In genomic region chr5:32155927-32156326, GRCm38 (mm10) we compare ENCODE assay signal across 16 mouse cellular contexts. TPM values are rescaled to one million over a fixed set of nuclear protein-coding genes. Genes with fewer than 3 reads are reported as not detected.
DNase-seq lines count a peak whose midpoint lies in the region; ATAC-seq and TF ChIP-seq lines count a peak whose summit lies in the region.
"Had no signal": no experiment of that assay in that cellular context is flagged by ENCODE, and none has a peak within 500 bp of the region (broad histone marks: within the 10 kb centered on the region; RNA-seq: fewer than 3 reads in every experiment).

No protein-coding gene starts in this region.

- H3K27ac ChIP-seq in heart, adult 2 months, result peak overlapping the region; percentile 74
- H3K27ac ChIP-seq in CH12.LX (ENCODE audit: insufficient read depth, low read depth), result no peak overlapping the region
- H3K27ac ChIP-seq in brown adipose tissue, adult 24 weeks (replicated peaks; ENCODE audit: low read depth, low read length), result peak overlapping the region; percentile 52; the same call in 1 of the 2 replicates
- peak overlapping the region; percentile 24; the same call in 1 of the 2 replicates for H3K27ac ChIP-seq in stomach, postnatal 0 days (replicated peaks)
- H3K27ac ChIP-seq: embryonic facial prominence, embryonic 10.5 days; forebrain, embryonic 10.5 days; hindbrain, embryonic 15.5 days had no signal

- ATAC-seq in stomach, postnatal 0 days (ENCODE audit: low FRiP score, low TSS enrichment), result no peak
- ATAC-seq: forebrain, embryonic 14.5 days; intestine, embryonic 16.5 days had no signal

- dilution Hi-C loops in CH12.LX (cut with MboI; ENCODE audit: extremely low pct_ligation_motif_present, extremely low pct_unique_long_range_greater_than_20kb, low sequenced_read_pairs), result no loop called here

- no peaks in the 10 kb centered on the region for H3K79me2 ChIP-seq in heart, adult 2 months (replicated peaks; ENCODE audit: control insufficient read depth, insufficient read depth, low read length)
- H3K79me2 ChIP-seq in CH12.LX (replicated peaks; ENCODE audit: control insufficient read depth, extremely low read depth, insufficient read depth, poor library complexity, severe bottlenecking), result no peaks in the 10 kb centered on the region

- no peak for TF ChIP-seq POLR2A in heart, adult 2 months (IDR thresholded peaks at IDR 0.05; ENCODE audit: insufficient read depth, low read depth, low read length)
- no peak for TF ChIP-seq POLR2A in CH12.LX (IDR thresholded peaks at IDR 0.05; ENCODE audit: low read depth, low read length)

- H3K36me3 ChIP-seq in heart, adult 2 months (ENCODE audit: control insufficient read depth, insufficient read depth, low read length), result peaks cover 2% of the 10 kb centered on the region; the same call in 1 of the 2 replicates
- peaks cover 0 to 8% of the 10 kb centered on the region in 2 experiments for H3K36me3 ChIP-seq in CH12.LX (replicated peaks in 1 of 2; ENCODE audit: control insufficient read depth in 1 of 2, insufficient read depth in 1 of 2, low read length in 1 of 2)
- peaks cover 51% of the 10 kb centered on the region for H3K36me3 ChIP-seq in stomach, postnatal 0 days (ENCODE audit: control insufficient read depth, insufficient read depth, low read length)
- H3K36me3 ChIP-seq: forebrain, embryonic 10.5 days; hindbrain, embryonic 15.5 days had no signal

- peaks cover 13% of the 10 kb centered on the region for H3K4me1 ChIP-seq in heart, adult 2 months (ENCODE audit: control insufficient read depth, insufficient read depth, low read length)
- no peaks in the 10 kb centered on the region for H3K4me1 ChIP-seq in CH12.LX (ENCODE audit: control insufficient read depth in 1 of 2, insufficient read depth in 2 of 2)
- H3K4me1 ChIP-seq in brown adipose tissue, adult 24 weeks (ENCODE audit: control insufficient read depth, insufficient read depth, insufficient read length, low read length), result peaks cover 6% of the 10 kb centered on the region; the same call in 1 of the 2 replicates
- no peaks in the 10 kb centered on the region for H3K4me1 ChIP-seq in stomach, postnatal 0 days (replicated peaks; ENCODE audit: control insufficient read depth, insufficient read depth)

- no peaks in the 10 kb centered on the region for H3K9me3 ChIP-seq in CH12.LX (replicated peaks; ENCODE audit: low read length)
- no peaks in the 10 kb centered on the region for H3K9me3 ChIP-seq in stomach, postnatal 0 days (ENCODE audit: control insufficient read depth, low read length)
- H3K9me3 ChIP-seq: embryonic facial prominence, embryonic 10.5 days; forebrain, embryonic 10.5 days; hindbrain, embryonic 15.5 days had no signal

- in situ Hi-C loops in CH12.LX (cut with MboI; ENCODE audit: low pct_ligation_motif_present, low pct_unique_long_range_greater_than_20kb, low sequenced_read_pairs), result no loop called here

- TF ChIP-seq CTCF in heart, adult 2 months (IDR thresholded peaks at IDR 0.05), result no peak
- no peak for TF ChIP-seq CTCF in CH12.LX (conservative IDR thresholded peaks at IDR 0.05 in 1 of 2, IDR thresholded peaks at IDR 0.05 in 1 of 2; ENCODE audit: low read depth in 2 of 2, low read length in 2 of 2)
- no peak for TF ChIP-seq CTCF in stomach, postnatal 0 days (IDR thresholded peaks at IDR 0.05; ENCODE audit: low read depth)

- TF ChIP-seq EP300 in heart, adult 2 months (IDR thresholded peaks at IDR 0.05; ENCODE audit: insufficient read depth, low read depth, low read length), result no peak
- TF ChIP-seq EP300 in CH12.LX (IDR thresholded peaks at IDR 0.05; ENCODE audit: low read length), result no peak
- no peak for TF ChIP-seq EP300 in stomach, postnatal 0 days (optimal IDR thresholded peaks at IDR 0.05)

- 86% methylated on average over 3 of the region's 3 CpGs for WGBS in heart, adult 2 months
- 69% methylated on average over 3 of the region's 3 CpGs for WGBS in stomach, postnatal 0 days

- DNase-seq in heart, adult 2 months, result no peak
- DNase-seq in heart, adult 8-10 months (ENCODE audit: low spot score), result no peak
- no peak for DNase-seq in CH12.LX (ENCODE audit: extremely low read depth)
- DNase-seq in stomach, postnatal 0 days (ENCODE audit: low spot score), result no peak
- DNase-seq in lung, postnatal 14 days, result no peak
- DNase-seq: adrenal gland, postnatal 10 days; cerebellum, adult 2 months; cerebellum, postnatal 10 days had no signal

- no peak overlapping the region for H3K4me2 ChIP-seq in CH12.LX (ENCODE audit: insufficient read depth, low read depth, poor library complexity, severe bottlenecking)
- no peak overlapping the region for H3K4me2 ChIP-seq in stomach, postnatal 0 days (replicated peaks; ENCODE audit: low read depth)
- H3K4me2 ChIP-seq: heart, embryonic 11.5 days; hindbrain, embryonic 15.5 days had no signal

- intact Hi-C loops in heart, adult 2 months (cut with DNase I), result no loop called here

- no peak overlapping the region for H3K9ac ChIP-seq in heart, adult 2 months (ENCODE audit: low read depth, low read length)
- H3K9ac ChIP-seq in CH12.LX (ENCODE audit: insufficient read depth, low read depth), result no peak overlapping the region
- no peak overlapping the region for H3K9ac ChIP-seq in stomach, postnatal 0 days (ENCODE audit: low read length)
- H3K9ac ChIP-seq: hindbrain, embryonic 15.5 days had no signal

- H3K4me3 ChIP-seq in heart, adult 2 months, result no peak overlapping the region
- no peak overlapping the region for H3K4me3 ChIP-seq in CH12.LX (replicated peaks in 1 of 3; ENCODE audit: low read depth in 2 of 3, low read length in 2 of 3, poor library complexity in 1 of 3)
- H3K4me3 ChIP-seq in brown adipose tissue, adult 24 weeks (ENCODE audit: insufficient read depth, low read depth, low read length), result no peak overlapping the region
- no peak overlapping the region for H3K4me3 ChIP-seq in stomach, postnatal 0 days (ENCODE audit: low read depth, low read length)
- H3K4me3 ChIP-seq: embryonic facial prominence, embryonic 10.5 days; erythroblast, embryonic 14.5 days; forebrain, embryonic 10.5 days; hindbrain, embryonic 15.5 days had no signal

- H3K27me3 ChIP-seq in heart, adult 2 months (ENCODE audit: control insufficient read depth, insufficient read depth, low read length), result no peaks in the 10 kb centered on the region
- H3K27me3 ChIP-seq in CH12.LX (replicated peaks), result no peaks in the 10 kb centered on the region
- H3K27me3 ChIP-seq in stomach, postnatal 0 days (ENCODE audit: control insufficient read depth, insufficient read depth, low read length), result no peaks in the 10 kb centered on the region

- TF ChIP-seq RAD21 in CH12.LX (IDR thresholded peaks at IDR 0.05; ENCODE audit: low read depth, low read length), result no peak

TF ChIP-seq in CH12.LX, 34 proteins besides CTCF, POLR2A, EP300 and RAD21:
- TF ChIP-seq E2F4 (IDR thresholded peaks at IDR 0.05; ENCODE audit: insufficient replicate concordance, low read depth, low read length), result no peak
- no peak for TF ChIP-seq NRF1 (IDR thresholded peaks at IDR 0.05; ENCODE audit: low read depth, low read length)
- TF ChIP-seq ZKSCAN1 (IDR thresholded peaks at IDR 0.05; ENCODE audit: borderline replicate concordance, low read depth, low read length), result 0 out of 2 replicates have a peak, but pooled peaks have one; percentile 5

RNA-seq across cellular contexts. Expression of gene Fosl2, which starts 20.3 kb away (rescaled TPM):
- total RNA-seq in heart, adult 2 months (2021), result 10 to 100 TPM; 21.2 to 26.6 TPM
- 10.2 and 11.9 TPM in 2 replicates for polyA plus RNA-seq in heart, adult 2 months (2012; rRNA removed)
- total RNA-seq in heart, adult 8-10 months (2022), result 10 to 100 TPM; 14.7 to 21.1 (median 18.8) TPM
- 0.17 and 0.59 TPM in 2 replicates for total RNA-seq in CH12.LX (2012; rRNA removed)
- 0.23 TPM in 2 replicates for total RNA-seq in CH12.LX (2014; rRNA removed)
- 0.52 and 0.91 TPM in 2 replicates for polyA plus RNA-seq in CH12.LX (2012; ENCODE audit: insufficient read length, low read depth)
- polyA plus RNA-seq in brown adipose tissue, adult 24 weeks (2012; ENCODE audit: insufficient read depth, insufficient read length, missing spikeins), result 18.5 and 20.0 TPM in 2 replicates
- polyA plus RNA-seq in stomach, postnatal 0 days (2015; fragmentation: Nextera tagmentation; extraction: Ambion mirVana), result 10.5 and 11.7 TPM in 2 replicates
